Mouse (Mus musculus) heart, adult 18-20 months (tissue): ENCODE data around the gene Fabp1. TPM values are rescaled to one million over a fixed set of nuclear protein-coding genes. Genes with fewer than 3 reads are reported as not detected.
A peak's percentile ranks its signal among the peaks of the same experiment; 100 is the strongest.

ENCODE experiments used
- DNase-seq, 2 experiments: peaks; one replicate each; pipeline ENCODE4 v3.0.0; 2021 to 2022; ENCODE audit warnings: mixed read lengths in 1 of 2
- total RNA-seq, 2 experiments: library from RNA; stranded (reverse); gene quantifications; 2 replicates each; pipeline ENCODE4 v1.2.3; 2021

The Fabp1 gene
- total RNA-seq, 2 experiments from 2014 or later, result not detected

- DNase-seq, result peak; percentile 20 to 35
These were observed 12.3 kb downstream of the Fabp1 start for GRCm38 (mm10) chr6:71211917-71212316.

DNA sequence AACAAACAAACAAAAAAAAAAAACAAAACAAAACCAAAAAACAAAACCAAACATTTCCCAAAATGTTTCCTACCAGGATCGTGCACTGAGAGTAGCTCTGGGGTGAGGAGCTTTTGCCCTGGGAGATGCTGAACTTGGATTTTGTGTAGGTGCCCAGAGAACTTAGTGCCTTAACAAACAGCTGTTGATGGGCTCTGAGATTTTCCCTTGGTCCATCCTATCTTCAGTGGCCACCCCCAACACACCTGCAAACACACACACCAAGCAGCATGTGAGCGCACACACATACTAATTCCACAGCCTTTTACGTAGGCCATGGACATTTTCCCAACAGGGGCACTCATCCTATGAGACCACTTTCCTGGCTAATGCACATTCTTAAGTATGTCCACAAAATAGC is 12.8 kb downstream of the Fabp1 start:
- no peak for DNase-seq

DNA sequence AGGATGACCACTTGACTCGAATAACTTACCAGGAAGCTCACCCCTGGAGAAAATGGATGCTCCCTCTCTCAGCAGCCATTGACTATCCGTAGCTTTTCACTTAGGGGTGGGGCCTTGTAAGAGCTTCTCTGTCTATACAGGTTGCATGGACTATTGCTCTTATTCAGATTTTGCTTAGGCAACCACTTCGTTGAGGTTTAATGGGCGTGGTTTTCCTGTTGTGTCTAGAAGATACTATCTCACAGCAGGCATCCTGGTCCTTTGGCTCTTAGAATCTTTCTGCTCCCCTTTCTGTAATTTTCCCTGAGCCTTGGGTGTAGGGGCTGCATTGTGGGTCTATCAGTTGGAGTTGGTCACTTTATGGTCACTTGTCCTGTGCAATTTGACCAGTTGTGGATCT is 21.9 kb downstream of the Fabp1 start:
- no peak for DNase-seq

- DNase-seq, result no peak
These were observed 24.7 kb downstream of the Fabp1 start for GRCm38 (mm10) chr6:71224184-71224943.

GRCm38 (mm10) chr6:71226544-71226943 is 26.9 kb downstream of the Fabp1 start:
- DNase-seq, result no peak

DNA sequence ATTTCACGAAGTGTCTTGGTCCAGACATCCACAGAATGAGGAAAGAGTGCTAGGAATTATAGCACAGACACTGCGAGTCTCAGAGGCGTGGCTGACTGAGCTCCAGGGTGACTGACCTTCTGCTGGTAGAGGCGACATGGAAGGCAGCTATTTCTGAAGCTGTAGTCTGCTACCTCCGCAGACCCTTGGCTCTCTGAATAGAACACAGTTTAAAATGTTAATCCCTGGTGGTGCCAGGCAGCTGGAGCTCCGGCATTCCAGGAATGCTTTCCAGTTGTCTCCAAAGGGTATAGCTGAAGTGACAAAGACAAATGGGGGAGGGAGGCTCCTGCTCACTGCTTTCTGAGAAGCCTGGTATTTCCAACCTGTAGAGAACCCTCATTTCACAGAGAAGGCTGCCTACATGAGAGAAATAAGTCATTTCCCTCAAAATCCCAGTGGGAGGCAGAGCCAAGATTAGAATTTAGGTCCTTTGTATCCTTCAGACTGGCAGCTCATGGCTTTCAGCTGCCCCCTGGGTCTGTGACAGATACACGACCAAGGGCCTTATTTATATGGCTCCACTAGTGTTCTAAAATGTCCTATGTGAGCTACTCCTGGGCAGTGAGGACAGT is 27.6 kb downstream of the Fabp1 start:
- DNase-seq, result no peak

GRCm38 (mm10) chr6:71235121-71235520 is 35.5 kb downstream of the Fabp1 start:
- DNase-seq, result no peak

- no peak for DNase-seq
These were observed 36.3 kb downstream of the Fabp1 start for GRCm38 (mm10) chr6:71235944-71236343.

GRCm38 (mm10) chr6:71236506-71236905 is 36.9 kb downstream of the Fabp1 start:
- no peak for DNase-seq

DNA sequence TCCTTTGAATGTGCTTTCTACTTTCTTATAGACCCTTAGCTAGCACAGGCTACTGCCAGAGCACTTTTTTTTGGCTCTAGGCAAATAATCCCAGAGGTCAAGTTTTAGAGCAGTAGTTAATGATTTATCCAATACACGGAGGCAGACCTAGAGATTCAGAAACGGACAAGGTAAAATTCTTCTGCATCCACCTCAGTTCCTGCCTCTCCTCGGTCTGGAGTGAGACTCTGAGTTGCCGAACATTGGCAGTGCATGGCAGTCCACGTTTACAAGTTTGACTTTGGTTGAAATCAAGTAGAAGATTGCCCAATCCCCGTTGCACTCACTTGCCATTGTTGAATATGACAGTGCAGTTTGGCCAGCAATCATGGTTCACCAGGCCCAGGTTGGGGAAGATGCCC is 37.4 kb downstream of the Fabp1 start:
- no peak for DNase-seq

DNA sequence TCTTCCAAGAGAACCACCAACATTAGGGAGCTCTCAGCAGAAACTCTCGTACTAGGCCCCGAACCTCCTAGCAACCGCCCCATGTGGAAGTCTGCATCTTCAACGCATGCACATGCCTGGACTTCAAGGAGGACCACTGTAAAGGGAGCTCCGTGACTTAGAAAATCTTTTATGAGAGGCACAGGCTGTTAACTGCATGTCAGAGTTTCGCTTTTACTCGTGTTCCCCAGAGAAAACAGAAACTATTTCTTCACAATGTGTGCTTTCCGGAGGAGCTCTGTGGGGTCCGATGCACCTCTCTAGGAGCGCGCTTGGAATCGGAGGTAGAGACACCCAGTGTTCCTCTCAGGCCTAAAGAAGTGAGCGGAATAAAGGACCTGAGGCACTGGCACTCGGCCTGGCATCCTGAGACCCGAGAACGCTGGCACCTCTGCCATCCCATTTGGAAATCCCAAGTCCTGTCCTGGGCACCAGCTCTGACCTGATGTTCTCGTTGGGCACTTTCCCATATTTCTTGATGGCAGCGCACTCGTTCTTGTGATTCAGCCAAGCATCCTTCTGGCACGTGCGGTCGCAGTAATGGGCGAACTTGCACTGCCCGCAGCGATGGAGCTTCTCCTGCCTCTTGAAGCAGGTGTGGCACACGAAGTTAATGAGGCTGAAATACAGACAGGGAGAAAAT is 39.6 kb downstream of the Fabp1 start:
- peak in 1 of 2 experiments; percentile 42 for DNase-seq

DNA sequence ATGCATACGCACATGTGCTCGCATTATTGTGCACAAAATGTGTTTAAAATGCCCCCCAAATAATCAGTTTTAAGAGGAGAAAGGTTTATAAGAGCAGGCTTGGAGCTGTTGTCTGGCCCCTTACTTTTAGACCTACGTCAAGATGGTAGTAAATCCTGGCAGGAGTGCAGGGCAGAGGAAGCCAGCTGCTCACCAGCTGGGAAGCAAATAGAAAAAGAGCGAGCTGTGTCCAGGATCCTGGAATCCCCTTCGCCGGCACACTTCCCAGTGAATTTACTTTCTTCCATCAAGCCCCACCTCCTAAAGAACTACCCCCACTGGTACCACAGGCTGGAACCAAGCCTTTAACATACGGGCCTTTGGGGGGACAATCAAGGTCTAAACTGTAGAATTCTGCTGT is 41.2 kb downstream of the Fabp1 start:
- DNase-seq, result no peak

GRCm38 (mm10) chr6:71242811-71243210 is 43.2 kb downstream of the Fabp1 start:
- DNase-seq, result no peak

GRCm38 (mm10) chr6:71243258-71243657 is 43.6 kb downstream of the Fabp1 start:
- DNase-seq, result no peak

DNA sequence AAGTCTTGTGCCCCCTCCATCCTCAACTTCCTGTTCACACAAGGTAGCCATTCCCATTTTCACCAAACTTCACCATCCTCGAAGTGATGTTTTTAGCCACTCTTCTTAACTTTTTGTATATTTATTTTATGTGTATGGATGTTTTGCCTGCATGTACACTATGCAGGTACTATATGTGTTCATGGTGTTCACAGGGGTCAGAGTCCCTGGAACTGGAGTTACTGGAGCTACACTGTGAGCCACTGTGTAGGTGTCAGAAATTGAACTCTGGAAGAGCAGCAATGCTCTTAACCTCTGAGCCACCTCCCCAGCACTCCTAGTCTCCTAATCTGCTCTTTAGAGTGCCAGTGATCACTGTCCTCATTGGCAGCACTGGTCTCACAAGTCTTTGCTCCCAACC is 48.8 kb downstream of the Fabp1 start:
- no peak for DNase-seq

GRCm38 (mm10) chr6:71249615-71250014 is 50.0 kb downstream of the Fabp1 start:
- peak in 1 of 2 experiments; percentile 29 for DNase-seq

DNA sequence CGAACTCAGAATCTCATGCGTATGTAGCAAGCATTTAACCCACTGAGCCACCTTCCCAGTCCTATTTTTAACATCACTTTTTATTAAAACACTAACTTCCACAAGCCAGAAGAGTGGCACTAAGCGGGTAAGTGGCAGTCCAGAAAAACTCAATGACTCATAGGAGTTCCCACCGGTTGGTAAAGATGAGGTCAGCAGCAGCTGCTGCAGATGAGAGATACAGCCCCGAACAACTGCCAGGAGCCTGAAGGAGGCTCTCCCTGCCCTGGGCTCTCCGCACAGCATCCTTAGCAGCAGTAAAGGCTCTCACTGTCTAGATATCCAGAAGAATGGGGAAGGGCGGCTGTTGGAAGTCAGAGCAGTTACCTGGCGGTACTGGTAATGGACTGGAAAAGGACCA is 51.3 kb downstream of the Fabp1 start:
- no peak for DNase-seq

- no peak for DNase-seq
These were observed 54.8 kb downstream of the Fabp1 start for GRCm38 (mm10) chr6:71254456-71254855.

Other genes starting within 250 kb of the Fabp1 start
- gene Foxi3, start 243.3 kb upstream of the Fabp1 start, total RNA-seq, result not detected
- gene Thnsl2, start 55.4 kb upstream of the Fabp1 start, total RNA-seq, result 1 to 10 TPM; 4.1 to 5.3 TPM
- 10 to 100 TPM; 60.6 to 63.9 TPM for gene Krcc1, start 71.8 kb downstream of the Fabp1 start, total RNA-seq
- 100 to 1,000 TPM; 337 to 360 TPM for gene Smyd1, start 122.4 kb downstream of the Fabp1 start, total RNA-seq
- gene Cd8b1, start 123.0 kb downstream of the Fabp1 start, total RNA-seq, result 1 to 10 TPM in 1 of 2 experiments, not detected in 1; 1.8 TPM
- 1 to 10 TPM in 1 of 2 experiments, under 1 TPM in 1; 0.20 to 2.6 TPM for gene Cd8a, start 173.6 kb downstream of the Fabp1 start, total RNA-seq
- gene Rmnd5a, start 240.8 kb downstream of the Fabp1 start, total RNA-seq, result 10 to 100 TPM; 66.8 to 74.7 TPM